Mouse (Mus musculus) kidney, adult 2 months (tissue): ENCODE measurements around the gene Gbx1. TPM values are rescaled to one million over a fixed set of nuclear protein-coding genes. Genes with fewer than 3 reads are reported as not detected.
A peak's percentile ranks its signal among the peaks of the same experiment; 100 is the strongest.

Experiments used
- DNase-seq: peaks from one replicate; pipeline ENCODE4 v3.0.0; 2021
- H3K27ac ChIP-seq: fragments of 200-500 bp; 2 replicates; pipeline ENCODE4 v1.5.1; 2012; ENCODE audit warnings: low read depth, low read length, control low read depth, inconsistent platforms; ENCODE audit not compliant: insufficient read depth
- H3K27me3 ChIP-seq: fragments of 200-500 bp; replicated peaks from 2 replicates; pipeline ENCODE4 v1.6.1; 2012; ENCODE audit warnings: mild to moderate bottlenecking, moderate library complexity, low read length, inconsistent platforms; ENCODE audit not compliant: control insufficient read depth, insufficient read depth
- H3K36me3 ChIP-seq: fragments of 200-500 bp; 2 replicates; pipeline ENCODE4 v1.6.1; 2012; ENCODE audit warnings: mild to moderate bottlenecking, moderate library complexity, low read length, inconsistent platforms; ENCODE audit not compliant: control insufficient read depth, insufficient read depth
- H3K4me1 ChIP-seq: fragments of 200-500 bp; 2 replicates; pipeline ENCODE4 v1.6.1; 2011; ENCODE audit warnings: low read length; ENCODE audit not compliant: control insufficient read depth, insufficient read depth
- H3K4me3 ChIP-seq: fragments of 200-500 bp; 2 replicates; pipeline ENCODE4 v1.5.1; 2011; ENCODE audit warnings: mild to moderate bottlenecking, low read depth, low read length, control low read depth; ENCODE audit not compliant: insufficient read depth
- CTCF ChIP-seq: fragments of 200-500 bp; conservative IDR thresholded peaks from 2 replicates; pipeline ENCODE4 v1.5.1; 2011; ENCODE audit warnings: low read depth, mild to moderate bottlenecking, control low read depth, low read length, moderate library complexity, mixed read lengths; ENCODE audit not compliant: insufficient read depth, insufficient read length
- POLR2A ChIP-seq: fragments of 200-500 bp; IDR thresholded peaks from one replicate; pipeline ENCODE4 v1.6.1; 2011; ENCODE audit warnings: low read depth, low read length, control low read depth
- WGBS: fragments of 180-500 bp; shearing (Covaris S2); methylation state at CpG from one replicate; pipeline ENCODE4 v1.1.7; 2018; 5-methylcytosine and 5-hydroxymethylcytosine counted together
- polyA plus RNA-seq: library from polyadenylated mRNA; depleted of rRNA; stranded (reverse); fragments of >200 nt; gene quantifications from 2 replicates; pipeline ENCODE4 v1.2.3, GENCODE M21; 2012

The Gbx1 gene
- polyA plus RNA-seq, 1 experiment, result 0.05 TPM

- 15% methylated on average over 26 of the region's 26 CpGs for WGBS
- Histone ChIP-seq H3K36me3 (no peaks in the 10 kb centered on the region), H3K4me3 (no peak overlapping the region), H3K27ac (no peak overlapping the region), H3K4me1 (no peaks in the 10 kb centered on the region), H3K27me3 (no peaks in the 10 kb centered on the region)
- TF ChIP-seq CTCF (no peak), POLR2A (no peak)
- DNase-seq, result peak; percentile 23
Measured at GRCm38 (mm10) chr5:24550598-24551316, 23.8 kb upstream of the Gbx1 start.

DNA sequence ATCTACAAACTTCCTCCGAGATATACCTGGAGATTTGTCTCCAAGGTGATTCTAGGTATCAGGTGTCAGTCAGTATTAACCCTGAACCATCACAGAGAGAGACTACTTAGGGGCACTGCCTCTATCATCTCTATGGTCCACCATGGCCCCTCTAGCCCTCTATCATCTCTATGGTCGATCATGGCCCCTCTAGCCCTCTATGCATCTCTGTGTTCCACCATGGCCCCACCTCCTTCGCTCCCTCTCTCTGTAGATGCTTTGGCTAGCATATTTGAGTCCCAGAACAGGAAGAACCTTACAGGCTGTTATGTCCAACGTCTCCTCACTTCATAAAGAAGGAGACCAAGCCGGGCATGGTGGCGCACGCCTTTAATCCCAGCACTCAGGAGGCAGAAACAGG lies 15.6 kb upstream of the Gbx1 start:
- 86% methylated on average over 7 of the region's 7 CpGs for WGBS
- no peak for DNase-seq
- Histone ChIP-seq H3K27me3 (no peaks in the 10 kb centered on the region), H3K4me3 (no peak overlapping the region), H3K36me3 (no peaks in the 10 kb centered on the region), H3K27ac (no peak overlapping the region), H3K4me1 (no peaks in the 10 kb centered on the region)
- TF ChIP-seq CTCF, result no peak
- no peak for TF ChIP-seq POLR2A

- no peaks in the 10 kb centered on the region for H3K4me1 ChIP-seq
- H3K27ac ChIP-seq, result no peak overlapping the region
- DNase-seq, result no peak
- 19% methylated on average over 6 of the region's 6 CpGs for WGBS
- no peak for TF ChIP-seq CTCF
- no peak for TF ChIP-seq POLR2A
- H3K36me3 ChIP-seq, result no peaks in the 10 kb centered on the region
- no peak overlapping the region for H3K4me3 ChIP-seq
- no peaks in the 10 kb centered on the region for H3K27me3 ChIP-seq
Measured at GRCm38 (mm10) chr5:24541144-24541569, 14.2 kb upstream of the Gbx1 start.

DNA sequence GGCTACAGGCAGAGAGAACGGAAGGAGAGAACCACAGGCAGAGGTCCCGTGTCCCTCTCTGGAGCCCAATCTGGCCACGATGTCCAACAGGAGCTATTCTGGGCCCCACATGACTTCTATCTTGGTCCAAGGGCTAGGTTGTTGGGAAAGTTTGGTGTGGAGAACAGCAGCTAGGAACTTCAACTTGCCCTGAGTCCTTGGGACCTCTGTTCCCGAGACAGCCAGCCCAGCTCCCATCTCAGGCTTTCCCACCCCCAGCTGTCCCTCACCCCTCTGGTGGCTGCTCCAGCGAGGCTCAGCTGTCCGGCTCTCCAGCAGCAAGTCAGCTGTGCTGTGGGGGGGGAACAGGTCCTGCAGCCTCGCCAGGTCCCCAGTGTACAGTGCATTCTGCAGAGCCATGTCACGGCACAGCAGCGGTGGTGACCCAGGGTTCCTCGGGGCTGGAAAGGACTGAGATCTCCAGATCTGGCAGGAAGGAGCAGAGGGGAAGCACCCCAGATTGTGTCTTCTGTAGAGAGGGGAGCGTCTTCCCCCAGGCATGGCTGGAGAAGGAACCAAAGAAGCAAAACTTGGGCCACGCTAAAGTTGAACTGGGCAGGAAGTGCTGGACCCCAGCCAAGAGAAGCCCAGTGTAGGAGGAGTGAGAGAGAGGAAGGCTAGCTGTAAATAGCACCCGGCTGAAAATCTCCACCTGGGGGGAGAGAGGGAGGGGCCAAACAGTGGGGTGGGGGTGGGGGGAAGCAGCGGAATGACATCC lies 13.6 kb upstream of the Gbx1 start, which contains the start of gene Asb10:
Gene Asb10, minus strand, starts transcription at position 592 of the 757 bp plus-strand sequence.
- WGBS, result 15% methylated on average over 14 of the region's 14 CpGs
- TF ChIP-seq POLR2A, result no peak
- TF ChIP-seq CTCF, result no peak
- Histone ChIP-seq H3K27ac (no peak within 1 kb of the TSS), H3K36me3 (no peaks in the 10 kb centered on the region), H3K4me3 (no peak within 1 kb of the TSS), H3K27me3 (no peaks in the 10 kb centered on the region), H3K4me1 (no peaks in the 10 kb centered on the region)
- DNase-seq, result peak; percentile 62

DNA sequence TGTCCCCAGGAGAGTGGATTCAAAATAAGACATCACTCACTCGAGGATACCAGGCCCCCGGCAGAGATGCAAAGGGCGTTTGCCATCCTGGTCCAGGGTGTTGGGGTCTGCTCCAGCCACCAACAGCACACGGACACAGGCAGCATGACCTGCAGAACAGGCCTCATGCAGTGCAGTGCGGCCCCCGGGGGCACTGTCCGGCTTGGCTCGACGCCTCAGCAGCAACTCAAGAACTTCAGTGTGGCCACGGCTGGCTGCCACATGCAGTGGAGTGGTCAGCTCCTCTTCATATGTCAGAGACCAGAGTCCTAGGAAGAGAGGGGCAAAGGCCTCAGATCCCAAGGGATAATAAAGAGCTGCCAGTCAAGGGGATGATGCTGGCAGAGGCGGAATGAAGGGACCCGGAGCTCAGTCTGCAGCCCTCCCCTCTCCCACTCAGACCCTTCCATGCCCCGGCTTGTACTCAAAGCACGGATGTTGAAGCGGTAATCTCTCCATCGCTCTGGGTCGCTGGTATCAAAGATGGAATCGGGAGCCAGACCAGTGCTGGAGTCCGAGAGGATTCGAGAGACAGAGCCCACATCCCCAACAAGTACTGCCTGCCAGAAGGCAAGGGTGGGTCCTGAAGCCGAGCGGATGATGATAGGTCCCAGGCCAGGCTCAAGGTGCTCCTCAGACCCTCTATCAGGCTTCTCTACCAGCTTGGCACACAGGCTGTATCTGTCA lies 12.7 kb upstream of the Gbx1 start:
- WGBS, result 81% methylated on average over 22 of the region's 22 CpGs
- Histone ChIP-seq H3K4me3 (no peak overlapping the region), H3K27me3 (no peaks in the 10 kb centered on the region), H3K4me1 (no peaks in the 10 kb centered on the region), H3K27ac (no peak overlapping the region), H3K36me3 (no peaks in the 10 kb centered on the region)
- no peak for TF ChIP-seq POLR2A
- TF ChIP-seq CTCF, result no peak
- no peak for DNase-seq

- no peaks in the 10 kb centered on the region for H3K4me1 ChIP-seq
- TF ChIP-seq CTCF, result no peak
- TF ChIP-seq POLR2A, result no peak
- no peak overlapping the region for H3K4me3 ChIP-seq
- WGBS, result 57% methylated on average over 16 of the region's 16 CpGs
- no peaks in the 10 kb centered on the region for H3K36me3 ChIP-seq
- H3K27ac ChIP-seq, result no peak overlapping the region
- H3K27me3 ChIP-seq, result no peaks in the 10 kb centered on the region
- no peak for DNase-seq
Measured at GRCm38 (mm10) chr5:24537618-24538017, 10.6 kb upstream of the Gbx1 start.
